Mouse (Mus musculus): ENCODE measurements around the gene Zfp57.

DNA sequence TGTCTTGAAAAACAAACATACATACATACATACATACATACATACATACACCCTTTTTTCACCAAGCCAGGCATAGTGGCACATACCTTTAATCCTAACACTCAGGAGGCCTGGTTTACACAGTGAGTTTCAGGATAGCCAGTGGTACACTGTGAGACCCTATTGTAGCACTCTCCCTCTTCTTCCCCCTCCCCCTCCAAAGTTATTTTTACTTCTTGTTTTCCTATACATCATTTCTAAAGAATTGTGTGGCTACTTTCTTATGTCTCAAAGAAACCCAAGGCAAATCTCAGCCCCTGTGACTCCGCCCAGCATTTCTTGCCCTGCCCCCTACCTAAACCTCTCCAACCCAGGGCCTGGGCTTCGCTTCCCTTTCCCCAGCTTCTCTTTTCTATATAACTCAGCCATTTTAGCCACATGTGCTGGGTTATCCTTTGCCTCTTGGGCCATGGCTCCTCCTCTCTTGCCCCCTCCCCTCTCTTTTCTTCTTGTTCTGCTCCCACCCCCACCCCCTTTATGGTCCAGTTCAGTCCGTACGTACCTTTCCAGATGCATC is 7.1 kb upstream of the Zfp57 start:
- TF ChIP-seq POLR2AphosphoS2 (IDR thresholded peaks at IDR 0.05; ENCODE audit: insufficient read length, low read depth) (no peak), USF1 (IDR thresholded peaks at IDR 0.05; ENCODE audit: low read depth) (no peak), MAX (IDR thresholded peaks at IDR 0.05; ENCODE audit: low read depth) (no peak), TCF3 (IDR thresholded peaks at IDR 0.05; ENCODE audit: insufficient read length, low read depth) (no peak), E2F4 (IDR thresholded peaks at IDR 0.05; ENCODE audit: insufficient read depth) (no peak)
